Mouse (Mus musculus): ENCODE results near the gene Wapl.

- TF ChIP-seq CTCF (IDR thresholded peaks at IDR 0.05; ENCODE audit: insufficient read depth, low read depth, low read length) (no peak), POLR2A (IDR thresholded peaks at IDR 0.05; ENCODE audit: insufficient read depth, low read depth, low read length) (no peak)
Observed at GRCm38 (mm10) chr14:34669082-34669481, 4.6 kb upstream of the Wapl start.

All from olfactory bulb, adult 2 months (tissue).